Mouse (Mus musculus): Measurements from ENCODE around the gene Slc6a16. TPM values are rescaled to one million over a fixed set of nuclear protein-coding genes. Genes with fewer than 3 reads are reported as not detected.

Gene Slc6a16
- polyA plus RNA-seq, 1 experiment = not detected

GRCm38 (mm10) chr7:45231192-45231591 is 9.7 kb upstream of the Slc6a16 start:
- no peaks in the 10 kb centered on the region for H3K79me2 ChIP-seq (ENCODE audit: control insufficient read depth, insufficient read depth)
- no peaks in the 10 kb centered on the region for H3K27me3 ChIP-seq (ENCODE audit: control insufficient read depth, insufficient read depth, insufficient read length)
- H3ac ChIP-seq (ENCODE audit: control insufficient read depth, insufficient read length, low read depth) = no peak overlapping the region
- peaks cover 26% of the 10 kb centered on the region for H3K36me3 ChIP-seq (ENCODE audit: control insufficient read depth, insufficient read depth)
- no peaks in the 10 kb centered on the region for H3K79me3 ChIP-seq (ENCODE audit: low read depth)
- no peak for TF ChIP-seq CTCF (IDR thresholded peaks at IDR 0.05; ENCODE audit: control insufficient read depth, insufficient read depth, insufficient read length)
- no peak for TF ChIP-seq FOSL1 (IDR thresholded peaks at IDR 0.05; ENCODE audit: insufficient read depth, low read length, poor library complexity, severe bottlenecking)
- no peak for TF ChIP-seq CEBPB (IDR thresholded peaks at IDR 0.05; ENCODE audit: low read depth)
- no peak for TF ChIP-seq MYOG (IDR thresholded peaks at IDR 0.05; ENCODE audit: control insufficient read depth, extremely low read depth, insufficient read length)
- no peak for TF ChIP-seq MYOD1 (IDR thresholded peaks at IDR 0.05; ENCODE audit: control insufficient read depth, insufficient read length, low read depth)
- no peak for TF ChIP-seq MAX (IDR thresholded peaks at IDR 0.05)
- no peak overlapping the region for H3K4me3 ChIP-seq (ENCODE audit: insufficient read depth, poor library complexity, severe bottlenecking)

- H3K36me3 ChIP-seq (ENCODE audit: control insufficient read depth, insufficient read depth) = peaks cover 19% of the 10 kb centered on the region
- no peaks in the 10 kb centered on the region for H3K79me2 ChIP-seq (ENCODE audit: control insufficient read depth, insufficient read depth)
- no peak for TF ChIP-seq CEBPB (IDR thresholded peaks at IDR 0.05; ENCODE audit: low read depth)
- no peak for TF ChIP-seq MAX (IDR thresholded peaks at IDR 0.05)
- no peak for TF ChIP-seq FOSL1 (IDR thresholded peaks at IDR 0.05; ENCODE audit: insufficient read depth, low read length, poor library complexity, severe bottlenecking)
- no peaks in the 10 kb centered on the region for H3K79me3 ChIP-seq (ENCODE audit: low read depth)
- no peak overlapping the region for H3ac ChIP-seq (ENCODE audit: control insufficient read depth, insufficient read length, low read depth)
- no peak overlapping the region for H3K4me3 ChIP-seq (ENCODE audit: insufficient read depth, poor library complexity, severe bottlenecking)
- no peaks in the 10 kb centered on the region for H3K27me3 ChIP-seq (ENCODE audit: control insufficient read depth, insufficient read depth, insufficient read length)
Measured at GRCm38 (mm10) chr7:45231941-45232340, 8.9 kb upstream of the Slc6a16 start.

DNA sequence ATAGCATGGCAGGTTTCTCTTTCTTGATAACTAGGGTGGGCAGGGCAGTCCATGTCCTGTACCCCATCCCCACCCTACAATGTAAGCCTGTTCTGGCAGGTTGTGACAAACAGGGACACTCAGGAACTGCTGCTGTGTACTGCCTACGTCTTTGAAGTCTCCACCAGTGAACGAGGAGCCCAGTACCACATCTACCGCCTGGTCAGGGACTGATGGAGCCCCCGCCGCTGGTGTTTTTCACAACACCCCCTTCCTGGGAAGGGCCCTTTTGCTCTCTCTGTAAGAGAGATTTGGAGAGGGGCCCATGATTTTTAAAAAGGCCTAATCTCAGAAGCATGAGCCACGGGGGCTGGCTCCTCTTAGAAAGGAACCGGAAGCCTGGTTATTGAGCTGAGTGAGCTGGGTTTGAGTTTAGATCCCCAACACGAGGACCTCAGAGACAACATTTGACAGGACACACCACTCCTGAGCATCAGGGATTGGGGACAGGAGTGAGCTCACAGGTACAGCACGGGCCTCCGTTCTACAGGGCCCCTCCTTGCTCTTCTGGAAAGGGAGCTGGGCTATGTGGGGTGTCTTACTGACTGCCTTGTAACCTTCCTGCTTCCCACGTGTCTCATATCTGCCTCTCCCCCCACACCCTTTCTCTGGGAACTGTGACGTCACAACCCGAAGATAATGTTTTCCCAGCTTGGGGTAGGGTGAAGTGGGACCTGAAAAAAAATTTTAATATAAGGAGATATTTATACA is 8.0 kb upstream of the Slc6a16 start:
- Histone ChIP-seq H3ac (ENCODE audit: control insufficient read depth, insufficient read length, low read depth) (no peak overlapping the region), H3K79me3 (ENCODE audit: low read depth) (no peaks in the 10 kb centered on the region), H3K27me3 (ENCODE audit: control insufficient read depth, insufficient read depth, insufficient read length) (no peaks in the 10 kb centered on the region), H3K79me2 (ENCODE audit: control insufficient read depth, insufficient read depth) (no peaks in the 10 kb centered on the region), H3K4me3 (ENCODE audit: insufficient read depth, poor library complexity, severe bottlenecking) (no peak overlapping the region), H3K36me3 (ENCODE audit: control insufficient read depth, insufficient read depth) (peaks cover 16% of the 10 kb centered on the region)
- no peak for TF ChIP-seq MYOG (IDR thresholded peaks at IDR 0.05; ENCODE audit: control insufficient read depth, extremely low read depth, insufficient read length)
- TF ChIP-seq MYOD1 (IDR thresholded peaks at IDR 0.05; ENCODE audit: control insufficient read depth, insufficient read length, low read depth) = no peak
- TF ChIP-seq CTCF (IDR thresholded peaks at IDR 0.05; ENCODE audit: control insufficient read depth, insufficient read depth, insufficient read length) = no peak
- no peak for TF ChIP-seq USF1 (IDR thresholded peaks at IDR 0.05; ENCODE audit: low read depth)
- TF ChIP-seq CEBPB (IDR thresholded peaks at IDR 0.05; ENCODE audit: low read depth) = no peak
- no peak for TF ChIP-seq MAX (IDR thresholded peaks at IDR 0.05)
- no peak for TF ChIP-seq FOSL1 (IDR thresholded peaks at IDR 0.05; ENCODE audit: insufficient read depth, low read length, poor library complexity, severe bottlenecking)

- Histone ChIP-seq H3K36me3 (ENCODE audit: control insufficient read depth, insufficient read depth) (peaks cover 14% of the 10 kb centered on the region), H3ac (ENCODE audit: control insufficient read depth, insufficient read length, low read depth) (no peak overlapping the region), H3K4me3 (ENCODE audit: insufficient read depth, poor library complexity, severe bottlenecking) (no peak overlapping the region)
Measured at GRCm38 (mm10) chr7:45233580-45234332, 7.1 kb upstream of the Slc6a16 start.

GRCm38 (mm10) chr7:45234333-45234841 is 6.5 kb upstream of the Slc6a16 start:
- H3K4me3 ChIP-seq (ENCODE audit: insufficient read depth, poor library complexity, severe bottlenecking) = no peak overlapping the region
- no peaks in the 10 kb centered on the region for H3K79me2 ChIP-seq (ENCODE audit: control insufficient read depth, insufficient read depth)
- H3K27me3 ChIP-seq (ENCODE audit: control insufficient read depth, insufficient read depth, insufficient read length) = peaks cover 4% of the 10 kb centered on the region
- H3ac ChIP-seq (ENCODE audit: control insufficient read depth, insufficient read length, low read depth) = no peak overlapping the region
- no peak for TF ChIP-seq USF1 (IDR thresholded peaks at IDR 0.05; ENCODE audit: low read depth)
- no peak for TF ChIP-seq CEBPB (IDR thresholded peaks at IDR 0.05; ENCODE audit: low read depth)
- TF ChIP-seq MYOG (IDR thresholded peaks at IDR 0.05; ENCODE audit: control insufficient read depth, extremely low read depth, insufficient read length) = no peak
- TF ChIP-seq MAX (IDR thresholded peaks at IDR 0.05) = no peak
- no peak for TF ChIP-seq MYOD1 (IDR thresholded peaks at IDR 0.05; ENCODE audit: control insufficient read depth, insufficient read length, low read depth)
- TF ChIP-seq CTCF (IDR thresholded peaks at IDR 0.05; ENCODE audit: control insufficient read depth, insufficient read depth, insufficient read length) = no peak
- peaks cover 9% of the 10 kb centered on the region for H3K36me3 ChIP-seq (ENCODE audit: control insufficient read depth, insufficient read depth)
- no peaks in the 10 kb centered on the region for H3K79me3 ChIP-seq (ENCODE audit: low read depth)

More at GRCm38 (mm10) chr7:45233580-45234332, 7.1 kb upstream of the Slc6a16 start:
- Histone ChIP-seq H3K27me3 (ENCODE audit: control insufficient read depth, insufficient read depth, insufficient read length) (peaks cover under 1% of the 10 kb centered on the region), H3K79me2 (ENCODE audit: control insufficient read depth, insufficient read depth) (no peaks in the 10 kb centered on the region), H3K79me3 (ENCODE audit: low read depth) (no peaks in the 10 kb centered on the region)
- TF ChIP-seq CTCF (IDR thresholded peaks at IDR 0.05; ENCODE audit: control insufficient read depth, insufficient read depth, insufficient read length) (no peak), MYOD1 (IDR thresholded peaks at IDR 0.05; ENCODE audit: control insufficient read depth, insufficient read length, low read depth) (no peak), MYOG (IDR thresholded peaks at IDR 0.05; ENCODE audit: control insufficient read depth, extremely low read depth, insufficient read length) (no peak), MAX (IDR thresholded peaks at IDR 0.05) (no peak), FOSL1 (IDR thresholded peaks at IDR 0.05; ENCODE audit: insufficient read depth, low read length, poor library complexity, severe bottlenecking) (no peak), USF1 (IDR thresholded peaks at IDR 0.05; ENCODE audit: low read depth) (no peak), CEBPB (IDR thresholded peaks at IDR 0.05; ENCODE audit: low read depth) (no peak)
